Mouse (Mus musculus) spleen, postnatal 36 days (tissue): Measurements from ENCODE around the gene Vmn1r65.
"Not testable (repeated sequence)": the region's sequence is repeated elsewhere in the genome, so short reads cannot be mapped to it uniquely, and the experiment has no call there.

ENCODE experiments used
- DNase-seq, 2 experiments: peaks; one replicate each; pipeline ENCODE4 v3.0.0; 2022; ENCODE audit warnings: low spot score in 2 of 2, mixed read lengths in 1 of 2

Vmn1r65 gene

GRCm38 (mm10) chr7:6010910-6011309 is at the start of gene Vmn1r65:
Gene Vmn1r65 (minus strand): TSS chr7:6011010.
- no peak for DNase-seq

GRCm38 (mm10) chr7:6044861-6045260 is 34.1 kb upstream of the Vmn1r65 start, which contains the start of gene Nlrp4c:
Gene Nlrp4c (plus strand): TSS chr7:6045161.
- no peak for DNase-seq

GRCm38 (mm10) chr7:5982426-5982825 is 28.4 kb downstream of the Vmn1r65 start:
- not testable (repeated sequence) for DNase-seq

GRCm38 (mm10) chr7:5972546-5972945 is 38.3 kb downstream of the Vmn1r65 start:
- not testable (repeated sequence) for DNase-seq
